Mouse (Mus musculus) heart, adult 11 months (tissue): ENCODE measurements around the gene Ccdc190.

Experiments
- DNase-seq: peaks from one replicate; pipeline ENCODE4 v3.0.0; 2022

Gene Ccdc190

GRCm38 (mm10) chr1:169934005-169934725 lies 5.7 kb downstream of the Ccdc190 start:
- DNase-seq: peak; percentile 83

GRCm38 (mm10) chr1:169939345-169939744 lies 10.9 kb downstream of the Ccdc190 start:
- peak; percentile 31 for DNase-seq

GRCm38 (mm10) chr1:169946004-169946403 lies 17.6 kb downstream of the Ccdc190 start:
- DNase-seq: peak; percentile 67

- DNase-seq: peak; percentile 66
Observed at GRCm38 (mm10) chr1:169947654-169948053, 19.2 kb downstream of the Ccdc190 start.

GRCm38 (mm10) chr1:169948280-169948679 lies 19.8 kb downstream of the Ccdc190 start:
- peak; percentile 52 for DNase-seq

- DNase-seq: peak; percentile 6
Observed at GRCm38 (mm10) chr1:169948866-169949265, 20.4 kb downstream of the Ccdc190 start.

GRCm38 (mm10) chr1:169949981-169950380 lies 21.5 kb downstream of the Ccdc190 start:
- DNase-seq: peak; percentile 15

- DNase-seq: peak; percentile 25
Observed at GRCm38 (mm10) chr1:169950651-169951050, 22.2 kb downstream of the Ccdc190 start.

- DNase-seq: peak; percentile 79
Observed at GRCm38 (mm10) chr1:169951561-169951960, 23.1 kb downstream of the Ccdc190 start.

- peak; percentile 76 for DNase-seq
Observed at GRCm38 (mm10) chr1:169952636-169953035, 24.2 kb downstream of the Ccdc190 start.

GRCm38 (mm10) chr1:169953106-169953505 lies 24.7 kb downstream of the Ccdc190 start:
- DNase-seq: no peak

GRCm38 (mm10) chr1:169968792-169969515 lies 40.5 kb downstream of the Ccdc190 start, which contains the start of gene Hsd17b7:
TSS of gene Hsd17b7 (minus strand) at chr1:169969241.
- peak; percentile 100 for DNase-seq

- DNase-seq: no peak
Observed at GRCm38 (mm10) chr1:169969516-169969886, 41.1 kb downstream of the Ccdc190 start.

- DNase-seq: no peak
Observed at GRCm38 (mm10) chr1:169970936-169971335, 42.5 kb downstream of the Ccdc190 start.

- no peak for DNase-seq
Observed at GRCm38 (mm10) chr1:169971998-169972397, 43.5 kb downstream of the Ccdc190 start.

- DNase-seq: no peak
Observed at GRCm38 (mm10) chr1:169977621-169978020, 49.2 kb downstream of the Ccdc190 start.
